Mouse (Mus musculus): Measurements from ENCODE around the gene A730049H05Rik.

The A730049H05Rik gene

GRCm38 (mm10) chr6:92831106-92831505 lies 14.8 kb downstream of the A730049H05Rik start:
- no peak for DNase-seq

GRCm38 (mm10) chr6:92842000-92842399 lies 25.7 kb downstream of the A730049H05Rik start:
- DNase-seq: no peak

DNA sequence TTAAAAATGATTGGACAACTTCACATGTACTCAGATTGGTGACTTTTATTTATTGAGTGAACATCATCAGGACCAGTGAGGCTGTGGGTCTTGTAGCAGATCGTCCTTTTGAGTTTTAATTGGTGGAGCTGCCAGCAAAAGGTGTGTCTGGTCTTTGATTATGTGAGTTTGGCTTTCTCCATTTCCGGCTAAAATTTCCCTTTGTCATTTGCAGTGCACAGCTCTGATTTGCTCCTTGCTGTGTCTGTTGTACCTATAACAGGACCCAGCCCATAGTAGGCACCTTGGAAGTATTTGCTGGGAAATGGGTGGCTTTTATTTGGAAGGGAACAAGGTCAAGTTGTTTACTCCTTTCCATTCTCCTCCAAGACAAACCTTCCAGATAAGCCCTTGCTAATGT lies 27.2 kb downstream of the A730049H05Rik start:
- no peak for DNase-seq

DNA sequence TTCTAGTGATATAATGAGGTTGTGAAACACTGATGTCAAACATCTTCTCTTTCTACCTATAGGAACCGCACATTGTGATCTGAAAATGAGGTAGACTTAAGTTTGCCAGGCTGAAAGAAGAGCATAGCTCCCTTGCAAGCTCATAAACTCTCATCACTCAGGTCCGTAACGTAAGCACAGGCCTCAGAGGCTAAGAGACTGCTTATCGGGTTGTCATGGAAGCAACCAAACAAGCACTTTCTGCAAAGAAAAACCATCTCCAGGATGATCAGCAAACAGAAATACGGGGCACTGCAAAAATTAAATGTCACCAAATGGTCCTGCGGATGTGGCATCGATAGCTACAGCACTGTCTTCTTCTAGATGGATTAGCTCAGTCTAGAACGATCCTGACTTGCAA lies 29.6 kb downstream of the A730049H05Rik start:
- no peak for DNase-seq

GRCm38 (mm10) chr6:92846614-92847013 lies 30.3 kb downstream of the A730049H05Rik start:
- DNase-seq: no peak

DNA sequence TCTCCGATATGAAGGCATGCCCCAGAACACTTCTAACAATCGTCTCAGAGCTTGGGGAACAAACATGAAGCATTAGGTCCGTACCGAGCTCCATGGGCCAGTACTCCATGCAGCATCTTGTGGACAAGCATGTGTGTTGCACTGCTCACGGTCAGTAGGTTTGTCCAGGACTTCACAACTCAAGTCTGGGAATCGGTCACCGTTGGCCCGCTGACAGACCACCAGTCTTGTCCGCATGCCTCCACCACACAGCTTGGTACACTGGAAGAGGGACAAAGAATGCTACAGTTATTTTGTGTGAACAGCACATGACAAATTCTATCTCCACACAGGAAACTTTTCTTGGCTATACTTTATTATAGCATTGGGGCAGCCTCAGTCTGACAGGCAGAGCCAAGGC lies 32.9 kb downstream of the A730049H05Rik start:
- no peak for DNase-seq

GRCm38 (mm10) chr6:92850250-92850649 lies 34.0 kb downstream of the A730049H05Rik start:
- DNase-seq: peak; percentile 27

DNA sequence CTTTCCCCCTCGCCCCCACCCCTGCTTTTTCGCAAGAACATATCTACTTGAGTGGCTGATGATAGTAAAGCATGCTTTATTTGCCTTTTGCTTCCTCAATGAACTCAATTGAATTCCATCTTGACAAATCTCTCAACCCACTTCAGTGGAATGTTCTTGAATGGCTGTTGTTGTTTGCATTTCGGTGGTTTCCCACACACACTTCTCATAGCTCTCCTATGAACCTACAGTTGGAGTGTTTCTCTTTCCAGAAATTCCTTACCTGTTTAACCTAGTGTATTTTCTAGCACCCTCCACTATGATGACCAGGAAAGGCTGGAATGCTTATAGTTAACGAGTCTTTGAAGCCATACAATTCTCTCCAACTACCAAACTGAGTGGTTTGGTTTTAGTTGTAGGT lies 38.6 kb downstream of the A730049H05Rik start:
- DNase-seq: no peak

GRCm38 (mm10) chr6:92857761-92858160 lies 41.5 kb downstream of the A730049H05Rik start:
- DNase-seq: no peak

- no peak for DNase-seq
These were observed 42.6 kb downstream of the A730049H05Rik start for GRCm38 (mm10) chr6:92858721-92859510.

DNA sequence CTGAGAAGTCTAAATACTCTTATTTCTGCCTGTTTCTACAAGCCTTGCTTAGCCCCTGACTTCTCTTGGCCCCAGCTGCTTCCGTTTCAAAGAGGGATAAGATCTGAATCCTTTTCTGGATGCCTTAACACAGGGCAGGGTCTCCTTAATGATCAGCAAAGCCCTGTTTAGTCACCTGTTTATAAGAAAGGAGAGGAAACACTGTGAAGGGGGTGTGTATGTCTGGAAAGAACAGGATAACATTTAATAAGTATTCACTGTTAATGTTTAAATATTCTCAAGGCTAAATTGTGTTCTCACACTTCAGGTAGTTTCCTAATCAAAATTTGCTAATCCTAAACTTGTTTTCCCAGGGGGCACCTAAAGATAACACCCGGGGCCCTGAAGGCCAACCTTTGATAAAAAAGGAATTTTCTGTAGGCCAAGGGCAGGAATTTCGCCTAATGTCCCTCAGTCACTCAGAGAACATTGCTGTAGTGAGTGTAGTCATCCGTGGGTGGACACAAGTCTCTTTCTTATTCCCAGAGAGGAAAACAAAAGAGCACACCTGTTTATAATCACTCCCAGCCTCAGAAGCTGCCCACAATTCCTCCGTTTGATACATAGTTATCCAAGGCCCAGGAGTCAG lies 44.1 kb downstream of the A730049H05Rik start:
- DNase-seq: no peak

DNA sequence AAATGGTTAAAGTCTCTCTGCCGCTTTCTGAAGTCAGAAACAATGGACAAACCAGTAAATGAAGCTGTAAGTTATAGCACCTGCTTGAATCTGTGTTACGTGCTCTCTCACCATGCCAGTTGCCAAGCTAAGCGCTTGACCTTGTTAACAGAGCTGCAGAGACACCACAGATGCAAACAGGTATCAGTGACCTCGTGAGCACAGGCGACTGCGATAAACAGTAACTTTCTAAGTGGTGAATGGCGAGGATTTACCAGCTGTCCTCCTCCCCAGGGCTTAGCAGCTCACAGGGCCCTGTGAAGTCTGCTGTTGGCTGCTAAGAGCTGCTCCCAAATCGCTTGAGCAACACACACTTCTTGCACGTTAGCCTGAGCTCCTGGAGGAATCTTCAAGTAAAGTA lies 46.3 kb downstream of the A730049H05Rik start:
- DNase-seq: no peak

DNA sequence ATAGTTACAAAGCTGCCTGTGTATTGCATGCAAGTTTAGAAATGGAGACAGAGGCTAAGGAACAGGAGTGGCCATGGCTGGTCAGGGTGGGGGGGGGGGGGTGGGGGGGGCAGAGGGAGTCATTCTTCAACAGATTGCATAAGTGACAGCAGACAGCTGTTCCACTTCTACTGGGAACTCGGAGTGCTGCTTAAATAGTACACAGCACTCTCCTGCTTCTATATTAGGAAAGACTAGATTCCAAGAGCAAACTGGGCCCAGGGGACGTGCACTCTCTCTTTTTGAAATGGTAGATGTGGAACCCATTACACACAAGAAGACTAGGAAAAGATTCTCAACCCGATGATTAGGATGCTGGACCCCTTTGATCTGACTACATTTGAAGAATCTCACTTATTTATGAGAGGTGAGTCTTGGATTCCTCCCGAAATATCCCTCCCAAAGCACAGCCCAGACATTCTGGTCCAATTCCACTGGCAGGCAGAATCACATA lies 52.9 kb downstream of the A730049H05Rik start, which contains the start of gene Gm15737:
Gene Gm15737, plus strand, starts transcription at position 269 of the 493 bp plus-strand sequence.
- DNase-seq: no peak

GRCm38 (mm10) chr6:92869582-92870219 lies 53.4 kb downstream of the A730049H05Rik start:
- DNase-seq: no peak

GRCm38 (mm10) chr6:92871813-92872212 lies 55.5 kb downstream of the A730049H05Rik start:
- DNase-seq: no peak

DNA sequence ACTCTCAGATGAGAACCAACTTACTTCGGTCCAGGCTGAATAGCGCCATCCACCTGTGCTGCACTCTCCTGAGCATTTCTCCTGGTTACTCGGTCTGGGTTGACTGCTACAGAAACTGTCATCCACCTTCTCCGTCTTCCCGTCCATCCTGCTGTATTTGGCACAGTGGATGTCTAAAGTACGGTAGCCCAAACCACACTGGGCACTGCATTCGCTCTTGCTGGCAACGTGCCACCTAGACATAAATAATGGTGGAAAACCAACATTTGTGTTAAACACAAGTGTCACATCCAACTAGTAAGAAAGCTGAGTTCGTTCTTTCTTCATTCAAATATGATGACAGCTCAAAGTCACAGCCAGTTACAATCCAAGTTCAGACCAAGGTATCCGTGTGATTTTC lies 56.5 kb downstream of the A730049H05Rik start:
- no peak for DNase-seq

GRCm38 (mm10) chr6:92874854-92875253 lies 58.6 kb downstream of the A730049H05Rik start:
- DNase-seq: peak; percentile 6

DNA sequence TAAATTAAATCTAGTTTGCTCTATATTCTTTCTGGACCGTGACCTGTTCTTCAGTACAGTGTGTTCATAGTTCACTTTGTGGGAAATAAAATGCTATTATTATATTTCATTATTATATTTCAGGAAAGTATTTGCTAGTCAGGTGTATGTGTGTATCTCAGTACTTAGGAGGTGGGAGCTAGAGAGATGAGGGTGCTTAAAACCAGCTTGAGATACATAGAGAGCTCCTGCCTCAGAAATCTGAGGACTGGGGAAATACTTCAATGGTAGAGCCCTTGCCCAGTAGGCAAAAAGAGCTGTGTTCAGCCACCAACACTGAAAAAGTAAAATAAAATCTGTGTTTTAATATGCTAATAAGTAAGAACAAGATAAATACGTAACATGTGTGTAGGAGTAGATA lies 59.1 kb downstream of the A730049H05Rik start:
- no peak for DNase-seq

- no peak for DNase-seq
These were observed 59.8 kb downstream of the A730049H05Rik start for GRCm38 (mm10) chr6:92876121-92876520.

- DNase-seq: no peak
These were observed 61.0 kb downstream of the A730049H05Rik start for GRCm38 (mm10) chr6:92877236-92877635.

DNA sequence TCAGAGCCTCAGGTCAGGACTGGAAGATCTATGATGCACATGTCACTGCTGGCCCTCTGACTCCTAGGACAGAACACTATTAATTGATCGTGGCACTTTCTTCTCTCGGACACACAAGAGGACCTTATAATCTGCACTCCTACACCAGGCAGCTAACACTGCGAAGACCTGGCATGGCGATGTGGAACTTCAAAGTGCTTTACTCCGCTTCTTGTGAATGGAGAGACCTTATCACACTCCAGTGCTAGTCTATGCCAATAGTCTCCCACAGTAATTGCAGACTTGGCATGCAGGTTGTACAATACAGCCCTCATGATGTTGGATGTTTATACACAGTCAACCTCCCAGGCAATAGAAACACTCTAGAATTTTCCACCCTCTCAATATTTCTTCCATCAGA lies 62.5 kb downstream of the A730049H05Rik start:
- DNase-seq: no peak

DNA sequence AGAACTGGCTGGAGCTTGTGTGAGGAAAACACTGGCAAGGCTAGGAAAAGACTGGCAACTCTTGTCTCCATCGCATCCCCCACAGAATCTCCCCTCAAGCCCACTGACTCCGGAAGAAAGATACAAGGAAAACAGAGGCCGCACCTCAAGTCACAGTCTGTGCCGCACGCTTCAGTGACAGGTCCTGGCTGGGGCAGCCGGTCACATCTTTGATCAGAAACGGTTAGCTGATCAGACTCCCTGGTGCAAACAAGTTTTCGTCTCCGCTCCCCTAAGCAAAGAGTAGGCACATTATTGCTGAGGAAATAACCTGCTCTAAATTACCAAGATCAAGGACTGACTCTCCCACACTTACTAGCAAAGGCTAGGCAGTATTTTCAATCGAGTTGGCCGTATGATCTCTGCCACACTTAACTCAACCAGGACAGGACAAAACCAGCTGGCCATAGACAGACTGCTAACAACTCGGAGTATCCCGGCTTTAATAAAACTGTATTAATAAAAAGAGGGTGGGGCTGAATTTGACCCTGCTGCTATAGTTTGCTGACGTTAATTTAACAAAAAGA lies 63.5 kb downstream of the A730049H05Rik start:
- no peak for DNase-seq

- no peak for DNase-seq
These were observed 66.2 kb downstream of the A730049H05Rik start for GRCm38 (mm10) chr6:92882446-92882845.

Measured in cerebellum, adult 11-12 months (tissue).